Mouse (Mus musculus): Measurements from ENCODE around the gene Gna12.

Gene Gna12

GRCm38 (mm10) chr5:140827413-140827812, 2.8 kb downstream of the Gna12 start:
- DNase-seq (ENCODE audit: low spot score in 2 of 2) = no peak

GRCm38 (mm10) chr5:140826796-140827195, 3.4 kb downstream of the Gna12 start:
- no peak for DNase-seq (ENCODE audit: low spot score in 2 of 2)

- no peak for DNase-seq (ENCODE audit: low spot score in 2 of 2)
Observed at GRCm38 (mm10) chr5:140826118-140826517, 4.1 kb downstream of the Gna12 start.

GRCm38 (mm10) chr5:140824126-140824525, 6.1 kb downstream of the Gna12 start:
- no peak for DNase-seq (ENCODE audit: low spot score in 2 of 2)

- DNase-seq (ENCODE audit: low spot score in 2 of 2) = no peak
Observed at GRCm38 (mm10) chr5:140823386-140823785, 6.8 kb downstream of the Gna12 start.

- no peak for DNase-seq (ENCODE audit: low spot score in 2 of 2)
Observed at GRCm38 (mm10) chr5:140821951-140822350, 8.3 kb downstream of the Gna12 start.

- no peak for DNase-seq (ENCODE audit: low spot score in 2 of 2)
Observed at GRCm38 (mm10) chr5:140820539-140820938, 9.7 kb downstream of the Gna12 start.

GRCm38 (mm10) chr5:140819594-140819993, 10.6 kb downstream of the Gna12 start:
- DNase-seq (ENCODE audit: low spot score in 2 of 2) = no peak

- DNase-seq (ENCODE audit: low spot score in 2 of 2) = no peak
Observed at GRCm38 (mm10) chr5:140818482-140819076, 11.7 kb downstream of the Gna12 start.

GRCm38 (mm10) chr5:140816950-140817568, 13.2 kb downstream of the Gna12 start:
- no peak for DNase-seq (ENCODE audit: low spot score in 2 of 2)

- DNase-seq (ENCODE audit: low spot score in 2 of 2) = no peak
Observed at GRCm38 (mm10) chr5:140816008-140816407, 14.2 kb downstream of the Gna12 start.

- DNase-seq (ENCODE audit: low spot score in 2 of 2) = no peak
Observed at GRCm38 (mm10) chr5:140815059-140815728, 15.0 kb downstream of the Gna12 start.

- DNase-seq (ENCODE audit: low spot score in 2 of 2) = no peak
Observed at GRCm38 (mm10) chr5:140814403-140814802, 15.8 kb downstream of the Gna12 start.

- no peak for DNase-seq (ENCODE audit: low spot score in 2 of 2)
Observed at GRCm38 (mm10) chr5:140812699-140813098, 17.5 kb downstream of the Gna12 start.

- DNase-seq (ENCODE audit: low spot score in 2 of 2) = no peak
Observed at GRCm38 (mm10) chr5:140812063-140812462, 18.2 kb downstream of the Gna12 start.

- no peak for DNase-seq (ENCODE audit: low spot score in 2 of 2)
Observed at GRCm38 (mm10) chr5:140811390-140811789, 18.8 kb downstream of the Gna12 start.

- no peak for DNase-seq (ENCODE audit: low spot score in 2 of 2)
Observed at GRCm38 (mm10) chr5:140806939-140807338, 23.3 kb downstream of the Gna12 start.

GRCm38 (mm10) chr5:140806252-140806651, 24.0 kb downstream of the Gna12 start:
- no peak for DNase-seq (ENCODE audit: low spot score in 2 of 2)

GRCm38 (mm10) chr5:140801782-140802181, 28.4 kb downstream of the Gna12 start:
- DNase-seq (ENCODE audit: low spot score in 2 of 2) = no peak

GRCm38 (mm10) chr5:140800288-140800923, 29.8 kb downstream of the Gna12 start:
- no peak for DNase-seq (ENCODE audit: low spot score in 2 of 2)

GRCm38 (mm10) chr5:140799190-140799589, 31.0 kb downstream of the Gna12 start:
- DNase-seq (ENCODE audit: low spot score in 2 of 2) = no peak

GRCm38 (mm10) chr5:140798775-140799174, 31.5 kb downstream of the Gna12 start:
- DNase-seq (ENCODE audit: low spot score in 2 of 2) = no peak

GRCm38 (mm10) chr5:140798158-140798557, 32.1 kb downstream of the Gna12 start:
- no peak for DNase-seq (ENCODE audit: low spot score in 2 of 2)
